Mouse (Mus musculus) embryo, embryonic 11 days (tissue): Measurements from ENCODE around the gene Zfhx3.
A peak's percentile ranks its signal among the peaks of the same experiment; 100 is the strongest.

ENCODE experiments used
- DNase-seq: peaks from one replicate; pipeline ENCODE4 v3.0.0-alpha.2; 2015

Gene Zfhx3

GRCm38 (mm10) chr8:108904288-108904971 is 962.0 kb downstream of the Zfhx3 start:
- no peak for DNase-seq

GRCm38 (mm10) chr8:108908066-108908465 is 965.6 kb downstream of the Zfhx3 start:
- DNase-seq = no peak

DNA sequence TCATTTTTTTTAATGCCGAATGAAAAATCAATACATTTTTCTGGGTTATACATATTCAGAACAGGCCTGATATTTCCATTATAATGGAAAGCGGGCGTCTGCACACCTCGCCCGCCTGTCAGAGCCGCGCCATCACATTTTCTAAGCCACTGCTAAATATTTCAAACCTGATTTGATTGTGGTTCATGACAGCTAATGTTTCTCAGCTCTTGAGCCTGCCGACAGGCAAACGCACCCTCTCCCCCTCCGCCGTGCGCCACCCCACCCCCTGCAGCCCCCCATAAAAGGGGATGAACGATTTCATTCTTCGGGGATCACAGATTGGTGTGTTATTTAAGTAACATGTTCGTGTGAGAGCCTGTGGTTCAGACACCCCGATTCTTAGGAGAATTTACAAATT is 966.1 kb downstream of the Zfhx3 start:
- DNase-seq = no peak

- DNase-seq = no peak
These were observed 966.6 kb downstream of the Zfhx3 start for GRCm38 (mm10) chr8:108909035-108909434.

DNA sequence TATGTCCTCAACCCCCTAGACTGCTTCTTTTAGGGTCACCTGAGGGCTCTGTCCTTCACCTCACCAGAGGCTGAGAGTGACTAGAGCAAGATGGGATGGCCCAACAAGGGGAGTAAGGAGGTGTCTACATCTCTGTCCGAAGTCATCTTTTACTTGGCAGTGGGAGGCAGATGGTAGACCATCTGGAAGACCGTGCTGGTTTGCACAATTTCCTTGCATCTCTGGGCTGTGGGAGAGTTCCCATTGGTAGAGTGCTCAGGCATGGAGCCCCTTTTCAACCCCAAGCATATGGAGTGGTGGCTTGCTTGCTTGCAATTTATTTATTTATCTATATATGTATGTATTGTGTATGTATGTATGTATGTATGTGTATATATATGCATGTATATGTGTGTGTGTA is 967.0 kb downstream of the Zfhx3 start:
- no peak for DNase-seq

GRCm38 (mm10) chr8:108910843-108911242 is 968.4 kb downstream of the Zfhx3 start:
- DNase-seq = no peak

- peak; percentile 87 for DNase-seq
These were observed 969.1 kb downstream of the Zfhx3 start for GRCm38 (mm10) chr8:108911511-108911910.

DNA sequence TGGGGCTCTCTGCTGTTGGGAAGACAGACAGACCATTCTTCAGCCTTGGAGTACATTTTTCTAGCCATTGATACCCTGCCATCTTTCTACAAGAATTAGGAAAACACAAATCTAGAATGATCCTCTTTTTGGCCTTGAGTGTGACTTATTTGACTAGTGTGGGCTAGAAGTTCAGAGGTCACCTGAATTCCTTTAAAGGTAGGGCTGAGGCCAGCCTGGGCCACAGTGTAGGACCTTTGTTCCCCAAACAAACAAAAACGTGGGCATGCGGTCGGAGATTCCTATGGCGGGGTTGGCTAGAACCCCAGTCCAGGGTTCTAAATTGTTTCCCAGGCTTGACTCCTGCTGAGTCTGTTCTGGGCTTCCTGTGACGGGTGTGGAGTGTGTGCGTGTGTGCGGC is 970.6 kb downstream of the Zfhx3 start:
- no peak for DNase-seq

- DNase-seq = no peak
These were observed 973.0 kb downstream of the Zfhx3 start for GRCm38 (mm10) chr8:108915425-108915824.

DNA sequence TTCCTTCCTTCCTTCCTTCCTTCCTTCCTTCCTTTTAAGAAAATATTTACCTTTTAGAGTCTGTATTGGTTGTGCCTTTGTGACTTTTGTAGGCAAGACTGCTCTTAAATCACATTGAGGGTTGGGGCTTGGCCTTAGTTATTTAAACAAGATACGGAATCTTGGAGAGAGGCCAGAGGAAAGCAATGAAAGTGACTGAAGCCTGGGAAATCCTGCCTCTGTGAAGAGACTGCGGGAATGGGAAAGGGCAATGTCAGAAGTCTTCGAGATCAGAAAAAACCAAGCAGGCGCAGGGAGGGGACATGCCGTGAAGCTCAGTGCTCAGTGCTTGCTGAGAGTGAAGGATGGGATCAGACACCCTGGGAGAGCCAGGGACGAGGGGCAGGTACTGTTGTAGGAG is 973.4 kb downstream of the Zfhx3 start:
- DNase-seq = no peak

- DNase-seq = no peak
These were observed 977.7 kb downstream of the Zfhx3 start for GRCm38 (mm10) chr8:108920151-108920550.

DNA sequence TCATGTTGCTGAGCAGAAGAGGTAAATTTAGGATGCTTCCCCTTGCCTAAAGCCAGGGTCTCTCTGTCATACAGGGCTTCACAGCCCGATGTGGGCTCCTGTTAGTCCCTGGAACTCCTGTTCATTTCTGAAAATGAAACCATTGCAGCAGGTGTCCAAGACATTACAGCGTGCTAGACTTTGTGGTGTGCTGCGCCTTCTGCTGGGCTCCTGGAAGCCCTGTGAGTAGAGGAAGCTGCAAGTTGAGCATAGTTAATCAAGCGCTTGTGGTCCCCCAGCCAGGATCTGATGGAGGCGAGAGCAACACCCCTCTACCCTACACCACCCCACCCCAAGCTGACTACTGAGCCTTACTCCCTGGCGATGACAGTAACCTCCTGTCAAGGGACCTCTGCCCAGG is 980.7 kb downstream of the Zfhx3 start:
- no peak for DNase-seq

DNA sequence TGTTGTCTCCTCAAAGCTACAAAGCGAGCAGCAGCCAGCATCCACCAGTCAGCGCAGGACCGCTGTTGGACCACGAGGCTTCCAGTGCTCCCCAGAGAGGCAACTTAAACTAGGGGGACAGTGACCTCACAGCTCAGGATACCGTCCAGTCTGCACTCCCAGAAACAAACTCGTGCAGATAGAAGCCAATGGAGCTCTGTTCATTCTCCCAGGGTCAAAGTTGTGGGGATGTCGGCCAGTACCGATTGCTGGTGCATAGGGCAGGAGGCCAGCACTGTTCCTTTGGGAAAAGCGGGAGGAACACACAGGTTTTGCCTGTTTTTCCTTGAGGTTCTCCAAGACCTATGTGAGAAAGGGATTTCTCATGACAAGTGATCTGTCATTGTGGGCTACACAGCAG is 982.1 kb downstream of the Zfhx3 start:
- DNase-seq = no peak

DNA sequence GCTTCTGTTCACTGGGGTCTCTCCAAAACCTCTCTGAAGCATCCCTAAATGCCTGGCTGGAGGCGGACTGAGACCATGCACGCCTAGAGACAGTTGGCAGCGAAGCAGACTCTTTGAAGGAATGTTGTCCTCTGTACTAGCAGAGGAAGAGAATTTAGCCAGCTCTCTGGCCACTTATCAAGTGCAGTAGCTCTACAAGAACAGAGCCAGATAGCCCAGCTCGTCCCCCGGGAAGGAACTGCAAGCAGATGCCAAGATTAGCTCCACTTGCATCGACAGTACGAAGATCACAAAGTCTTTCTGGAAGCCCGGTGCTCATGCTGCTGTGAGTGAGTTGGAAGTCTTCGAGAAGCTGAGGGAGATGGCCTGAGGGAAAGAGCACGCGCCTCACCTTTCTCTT is 983.7 kb downstream of the Zfhx3 start:
- no peak for DNase-seq

DNA sequence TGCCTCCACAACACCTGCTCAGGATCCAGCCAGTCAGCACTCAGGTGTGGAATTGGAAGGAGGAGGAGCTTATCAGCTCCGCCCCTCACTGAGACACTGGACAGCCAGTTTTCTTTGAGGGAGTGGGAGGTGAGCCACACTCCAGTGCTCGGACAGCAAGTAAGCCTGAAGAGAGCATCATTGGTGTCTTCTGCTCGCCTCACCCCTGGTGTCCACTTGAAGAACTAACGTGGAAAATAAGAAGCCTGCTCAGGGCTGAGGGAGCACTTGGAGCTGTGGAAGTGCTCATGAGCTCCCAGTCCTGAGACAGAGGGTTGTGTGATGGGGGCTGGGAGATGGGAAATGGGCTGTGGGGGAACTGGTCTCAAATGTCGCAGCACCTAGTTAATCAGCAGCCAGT is 988.2 kb downstream of the Zfhx3 start:
- DNase-seq = no peak

- DNase-seq = no peak
These were observed 989.4 kb downstream of the Zfhx3 start for GRCm38 (mm10) chr8:108931837-108932236.

GRCm38 (mm10) chr8:108932729-108933128 is 990.3 kb downstream of the Zfhx3 start:
- no peak for DNase-seq

GRCm38 (mm10) chr8:108935834-108936694 is 993.6 kb downstream of the Zfhx3 start:
- DNase-seq = no peak

DNA sequence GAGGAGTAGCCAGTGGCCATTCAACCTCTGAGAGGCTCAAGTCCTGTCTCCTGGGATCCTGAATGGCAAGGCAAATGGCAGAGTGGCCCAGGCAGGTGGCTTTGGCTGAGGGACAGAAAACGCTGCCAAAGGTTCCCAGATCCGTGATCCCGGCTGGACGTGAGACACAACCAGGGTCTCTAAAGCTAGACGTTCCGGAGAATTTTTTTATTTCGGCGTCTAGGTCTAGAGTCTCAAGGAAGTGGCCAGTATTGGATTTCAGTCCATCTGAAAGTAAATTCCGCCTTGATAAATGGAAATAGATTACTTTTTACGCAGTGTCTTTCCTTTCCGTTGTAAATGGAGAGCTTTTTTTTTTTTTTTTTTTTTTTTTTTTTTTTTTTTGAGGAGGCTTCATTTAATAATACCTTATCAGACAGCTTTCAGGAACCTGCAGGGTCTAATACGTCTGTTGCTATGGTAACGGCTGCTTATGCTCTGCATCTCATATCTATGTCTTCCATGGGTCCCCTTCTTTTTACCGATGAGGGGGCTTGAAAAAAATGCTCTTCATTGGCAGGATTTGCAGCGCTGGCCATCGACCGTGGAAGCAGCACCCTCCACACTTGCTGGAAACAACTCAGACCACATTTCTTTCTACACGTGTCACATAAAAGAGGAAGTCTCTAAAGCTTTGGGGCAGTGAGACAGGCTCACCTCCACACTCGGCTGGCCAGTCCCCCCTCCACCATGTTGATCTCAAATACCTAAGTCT is 994.4 kb downstream of the Zfhx3 start:
- DNase-seq = no peak

- no peak for DNase-seq
These were observed 995.5 kb downstream of the Zfhx3 start for GRCm38 (mm10) chr8:108937904-108938455.

- DNase-seq = no peak
These were observed 1000.2 kb downstream of the Zfhx3 start for GRCm38 (mm10) chr8:108942686-108943085.

DNA sequence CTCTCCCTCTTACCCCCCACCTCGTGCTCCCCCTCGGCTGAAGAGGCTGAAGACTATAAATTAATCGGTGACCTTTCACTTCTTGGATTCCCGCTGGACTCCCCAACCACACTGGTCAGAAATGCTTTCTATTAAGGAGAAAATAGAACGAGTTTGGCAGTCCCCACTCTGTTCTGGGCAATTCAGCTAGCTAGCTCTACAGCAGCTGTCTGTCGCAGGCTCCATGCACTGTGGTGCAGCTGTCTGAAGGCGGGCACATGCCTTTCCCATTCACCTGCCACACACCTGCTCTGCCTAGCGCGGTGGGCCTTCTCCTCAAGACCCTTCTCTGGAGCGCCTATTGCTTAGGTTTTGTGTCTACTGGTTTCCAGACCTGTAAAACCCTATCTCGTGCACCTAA is 1000.7 kb downstream of the Zfhx3 start:
- DNase-seq = no peak

DNA sequence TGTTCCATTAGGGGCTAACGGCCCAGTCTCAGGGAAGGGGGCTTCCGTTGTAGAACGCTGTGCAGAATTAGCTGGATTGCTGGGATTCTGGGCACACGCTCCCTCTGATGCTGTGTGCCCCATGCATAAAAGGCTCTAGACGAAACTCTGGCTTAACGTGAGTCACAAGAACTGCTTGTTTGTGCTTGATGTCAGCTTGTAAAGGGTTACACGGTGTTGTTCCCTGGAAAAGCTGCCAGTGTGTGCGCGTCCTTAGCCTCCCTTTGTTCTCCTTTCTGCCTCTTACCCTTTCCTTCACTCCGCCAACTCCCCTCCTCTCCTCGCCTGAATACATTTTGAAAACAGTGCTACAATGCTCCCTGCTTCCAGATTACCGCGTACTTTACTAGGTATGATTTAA is 1001.9 kb downstream of the Zfhx3 start:
- DNase-seq = no peak
